ENCODE assay signal across 13 mouse cellular contexts in genomic region chr1:177467150-177467549, GRCm38 (mm10). TPM values are rescaled to one million over a fixed set of nuclear protein-coding genes. Genes with fewer than 3 reads are reported as not detected.
DNase-seq lines count a peak whose midpoint lies in the region; ATAC-seq lines count a peak whose summit lies in the region.
"Had no signal": no experiment of that assay in that cellular context is flagged by ENCODE, and none has a peak within 500 bp of the region (broad histone marks: within the 10 kb centered on the region; RNA-seq: fewer than 3 reads in every experiment).

No protein-coding gene starts in this region.

- DNase-seq in heart, adult 11 months, result peak; percentile 94
- DNase-seq in heart, postnatal 14 days, result no peak
- DNase-seq in spleen, postnatal 4 days (ENCODE audit: low spot score in 2 of 2), result peak; percentile 71 to 79
- DNase-seq in testis, postnatal 10 days (ENCODE audit: low spot score), result no peak
- DNase-seq in cerebellum, adult 11 months, result no peak
- no peak for DNase-seq in c-Kit-positive CD71-positive TER-119-positive erythroid progenitor cells, embryonic 14.5 days (ENCODE audit: low spot score)
- DNase-seq: gastrocnemius, postnatal 14 days; kidney, adult 2 months; midbrain, embryonic 14.5 days; retina, postnatal 1 day had no signal

- intact Hi-C loops in heart, postnatal 14 days (cut with DNase I), result no loop called here

- ATAC-seq in CD4-positive, CD25-positive, alpha-beta regulatory T cell, adult 4 months, result peak; percentile 57
- peak; percentile 77 for ATAC-seq in megakaryocyte, adult 5-6 weeks (ENCODE audit: poor library complexity, severe bottlenecking)
- ATAC-seq: forebrain, embryonic 13.5 days had no signal

RNA-seq across cellular contexts. Expression of gene Zbtb18, which starts 25.0 kb away (rescaled TPM):
- total RNA-seq in heart, postnatal 14 days (2021), result 10 to 100 TPM; 35.1 to 35.8 TPM
- polyA plus RNA-seq in CD4-positive, CD25-positive, alpha-beta regulatory T cell, adult 4 months (2017; shearing (Covaris generic)), result 1 to 10 TPM; 1.7 to 3.2 TPM
- total RNA-seq in megakaryocyte, adult 5-6 weeks (2015), result 45.0 and 48.4 TPM in 2 replicates
- total RNA-seq in megakaryocyte, adult 5-6 weeks (2017), result 47.9 and 73.7 TPM in 2 replicates

Comparison
In these comparisons a context has a peak if more than half of its experiments do, and no peak if none do; other contexts are left out.
1. DNase-seq: peak in heart, adult 11 months (single experiment) and spleen, postnatal 4 days (2 of 2); none in heart, postnatal 14 days (0 of 2), testis, postnatal 10 days (single experiment), cerebellum, adult 11 months (single experiment) and c-Kit-positive CD71-positive TER-119-positive erythroid progenitor cells, embryonic 14.5 days (single experiment).